Mouse (Mus musculus): ENCODE data around the gene Gosr1. TPM values are rescaled to one million over a fixed set of nuclear protein-coding genes. Genes with fewer than 3 reads are reported as not detected.
"Not testable (repeated sequence)": the region's sequence is repeated elsewhere in the genome, so short reads cannot be mapped to it uniquely, and the experiment has no call there.

Gene Gosr1
- 10 to 100 TPM; 49.2 to 62.6 TPM for polyA plus RNA-seq (2017; shearing (Covaris generic))

- peak; percentile 99 for ATAC-seq
These were observed at the start of gene Gosr1 for GRCm38 (mm10) chr11:76763053-76763740. Gosr1 (minus strand) TSS chr11:76763579.

- ATAC-seq: no peak
These were observed 47.5 kb upstream of the Gosr1 start for GRCm38 (mm10) chr11:76810706-76811495.

GRCm38 (mm10) chr11:76809450-76809849, 46.1 kb upstream of the Gosr1 start:
- ATAC-seq: no peak

GRCm38 (mm10) chr11:76808550-76808949, 45.2 kb upstream of the Gosr1 start:
- no peak for ATAC-seq

DNA sequence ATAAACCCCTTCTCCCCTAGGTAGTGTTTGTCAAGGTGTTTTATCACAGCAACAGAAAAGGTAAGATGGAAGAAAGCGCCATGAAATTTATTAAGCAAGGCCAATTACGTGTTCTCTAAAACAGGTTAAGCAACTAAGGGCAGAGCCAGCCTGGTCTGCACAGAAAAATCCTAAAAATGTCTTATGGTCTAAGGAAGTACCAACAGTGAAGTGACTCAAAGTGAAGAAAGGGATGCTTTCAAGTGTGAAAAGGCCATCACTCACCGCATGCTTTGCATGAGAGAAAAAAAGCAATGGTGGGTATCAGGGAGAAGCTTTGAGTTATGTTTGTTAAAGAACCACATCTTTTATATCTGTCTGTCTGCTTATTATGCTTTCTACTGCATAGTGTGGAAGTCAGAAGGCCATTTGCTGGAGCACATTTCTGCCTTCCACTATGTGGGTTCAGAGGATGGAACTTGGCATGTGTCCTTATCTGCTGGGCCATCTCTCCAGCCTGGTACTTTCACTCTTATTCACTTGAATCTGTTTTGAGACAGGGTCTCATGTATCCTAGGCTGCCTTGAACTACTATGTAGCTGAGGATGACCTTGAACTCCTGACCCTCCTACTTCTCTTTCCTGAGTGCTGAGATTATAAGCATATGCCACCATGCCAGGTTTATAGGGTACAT, 43.8 kb upstream of the Gosr1 start:
- no peak for ATAC-seq

DNA sequence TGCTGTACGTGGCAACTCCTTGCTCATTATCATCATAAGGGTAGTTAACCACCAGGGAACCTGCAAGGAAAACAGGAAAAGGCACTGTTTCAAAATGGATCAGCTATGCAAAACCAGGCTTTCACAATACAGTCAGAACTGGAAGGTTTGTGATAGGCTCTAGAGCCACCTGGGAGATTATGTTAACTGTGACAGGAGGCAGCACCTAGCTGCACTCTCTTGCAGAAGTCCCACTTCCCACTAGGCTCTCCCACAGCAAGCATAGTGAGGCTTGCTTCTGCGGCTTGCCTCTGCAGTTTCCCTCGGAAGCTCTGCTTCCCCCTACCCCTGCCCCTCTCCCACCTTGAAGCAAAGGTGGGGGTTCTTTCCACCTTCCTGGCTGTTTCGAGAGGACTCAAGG, 42.6 kb upstream of the Gosr1 start:
- ATAC-seq: no peak

DNA sequence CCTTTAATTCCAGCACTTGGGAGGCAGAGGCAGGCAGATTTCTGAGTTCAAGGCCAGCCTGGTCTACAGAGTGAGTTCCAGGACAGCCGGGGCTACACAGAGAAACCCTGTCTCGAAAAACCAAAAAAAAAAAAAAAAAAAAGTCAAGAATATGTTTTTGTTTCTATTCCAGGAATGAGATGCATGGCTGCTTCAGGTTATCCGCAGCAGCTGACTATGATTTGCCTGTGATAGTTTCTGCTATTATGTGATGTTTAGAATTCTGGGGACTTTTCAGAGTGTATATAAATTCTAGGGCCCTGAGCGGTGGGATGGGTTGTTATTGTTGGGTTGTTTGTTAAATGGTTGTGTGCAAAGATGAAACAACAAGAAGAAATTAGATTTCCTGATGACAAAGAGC, 41.7 kb upstream of the Gosr1 start:
- not testable (repeated sequence) for ATAC-seq

DNA sequence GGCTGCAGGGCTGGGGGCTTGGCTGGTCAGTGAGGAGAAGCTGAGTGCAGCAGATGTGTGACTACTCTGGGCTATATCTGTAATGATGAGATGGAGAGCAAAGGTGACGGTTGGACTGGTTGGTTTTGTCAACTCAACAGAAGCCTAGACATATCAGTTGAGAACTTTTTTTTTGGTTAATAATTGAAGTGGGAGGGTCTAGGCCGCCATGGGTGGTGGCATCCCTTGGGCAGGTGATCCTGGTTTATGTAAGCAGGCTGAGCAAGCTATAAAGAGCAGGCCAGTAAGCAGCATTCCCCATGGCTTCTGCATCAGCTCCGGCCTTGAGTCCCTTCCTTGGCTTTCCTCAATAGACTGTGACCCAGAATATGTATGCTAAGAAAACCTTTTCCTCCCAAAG, 39.9 kb upstream of the Gosr1 start:
- no peak for ATAC-seq

DNA sequence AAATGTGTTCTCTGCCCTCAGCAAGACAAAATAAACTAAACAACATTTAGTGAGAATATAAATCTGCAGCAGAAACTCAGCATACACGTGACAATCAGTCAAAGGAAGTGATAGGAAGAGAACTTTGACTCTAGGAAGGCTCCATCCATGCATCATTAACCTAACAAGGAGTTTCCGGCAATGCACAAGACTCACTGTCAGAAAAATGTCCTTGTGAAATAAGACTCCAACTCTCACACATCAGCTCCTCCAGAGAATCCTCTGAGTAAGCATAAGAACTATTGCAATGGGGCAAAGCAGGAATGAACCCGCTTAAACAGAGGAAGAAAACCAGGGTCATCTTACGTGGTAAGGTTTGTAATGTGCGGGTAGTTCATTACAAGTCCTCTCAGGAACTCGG, 33.9 kb upstream of the Gosr1 start:
- ATAC-seq: no peak

GRCm38 (mm10) chr11:76795326-76795725, 31.9 kb upstream of the Gosr1 start:
- ATAC-seq: no peak

DNA sequence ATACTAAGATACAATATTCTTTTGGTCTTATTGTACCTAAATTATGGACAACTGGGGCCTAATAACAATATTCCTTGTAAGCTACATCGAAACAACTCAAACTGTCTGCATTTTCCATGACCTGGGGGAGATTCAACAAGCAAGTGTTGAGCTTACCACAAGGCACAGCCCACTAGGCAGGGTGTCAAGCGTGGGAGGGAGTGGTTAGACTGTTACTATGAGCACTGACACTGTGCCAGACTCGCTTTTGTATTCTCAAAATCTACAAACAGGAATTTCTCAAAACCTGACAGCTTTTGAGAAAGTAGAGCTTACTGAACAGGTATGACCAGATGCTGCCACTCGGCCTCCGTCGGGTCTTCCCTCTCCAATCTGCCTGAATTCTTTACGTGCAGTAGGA, 28.0 kb upstream of the Gosr1 start:
- ATAC-seq: no peak

DNA sequence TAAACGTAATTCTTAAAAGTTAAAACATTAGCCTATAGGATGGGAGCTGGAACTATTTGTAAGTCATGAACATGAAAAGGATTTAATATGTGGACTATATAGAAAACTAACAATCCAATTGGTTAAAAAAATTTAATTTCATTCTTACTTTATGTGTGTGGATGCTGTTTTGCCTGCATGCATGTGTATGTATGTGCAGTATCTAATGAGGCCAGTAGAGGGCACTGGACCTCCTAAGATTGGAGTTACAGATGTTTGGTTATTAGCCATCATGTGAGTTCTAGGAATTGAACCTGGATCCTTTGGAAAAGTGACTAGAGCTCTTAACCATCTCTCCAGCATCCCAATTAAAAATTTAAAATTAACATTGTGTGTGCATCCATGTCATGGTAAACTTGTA, 25.9 kb upstream of the Gosr1 start:
- peak; percentile 49 for ATAC-seq

- no peak for ATAC-seq
These were observed 12.2 kb upstream of the Gosr1 start for GRCm38 (mm10) chr11:76775533-76775932.

DNA sequence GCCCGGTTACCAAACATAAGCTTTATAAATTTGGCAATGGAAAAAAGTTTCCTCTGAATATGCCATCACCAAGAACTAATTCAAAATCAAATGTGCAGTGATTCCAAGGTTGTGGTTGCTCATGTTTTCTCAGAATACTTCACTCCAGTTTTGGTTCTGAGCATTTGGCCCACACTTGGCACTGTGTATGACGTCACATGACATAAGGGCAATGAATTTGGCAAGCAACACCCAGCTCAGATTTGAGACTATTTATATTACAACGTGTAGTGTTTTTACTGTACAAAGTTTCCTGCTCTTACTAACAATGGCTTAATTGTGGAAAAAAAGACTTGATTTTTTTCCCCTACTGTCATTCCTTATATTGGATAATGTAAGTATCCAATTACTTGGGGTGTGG, 10.4 kb upstream of the Gosr1 start:
- ATAC-seq: no peak

DNA sequence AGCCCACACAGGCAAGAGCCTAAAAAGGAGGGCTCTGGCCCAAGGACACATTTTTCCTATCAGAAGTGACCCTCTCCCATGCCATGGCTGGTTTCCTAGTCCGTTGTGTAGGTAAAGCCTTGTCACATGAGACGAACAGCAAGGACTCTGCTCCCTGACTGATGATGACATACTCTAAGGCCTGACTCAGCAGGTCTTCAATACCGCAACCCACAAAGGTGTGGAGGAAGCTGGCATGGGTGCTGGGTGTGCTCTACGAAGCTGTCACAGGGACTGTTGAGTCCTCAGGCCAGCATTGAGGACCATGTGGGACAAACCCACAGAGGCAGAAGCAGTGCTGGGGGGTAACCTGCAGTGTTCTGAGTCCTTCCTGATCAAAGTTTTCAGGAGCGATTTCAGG, 7.2 kb upstream of the Gosr1 start:
- ATAC-seq: no peak

DNA sequence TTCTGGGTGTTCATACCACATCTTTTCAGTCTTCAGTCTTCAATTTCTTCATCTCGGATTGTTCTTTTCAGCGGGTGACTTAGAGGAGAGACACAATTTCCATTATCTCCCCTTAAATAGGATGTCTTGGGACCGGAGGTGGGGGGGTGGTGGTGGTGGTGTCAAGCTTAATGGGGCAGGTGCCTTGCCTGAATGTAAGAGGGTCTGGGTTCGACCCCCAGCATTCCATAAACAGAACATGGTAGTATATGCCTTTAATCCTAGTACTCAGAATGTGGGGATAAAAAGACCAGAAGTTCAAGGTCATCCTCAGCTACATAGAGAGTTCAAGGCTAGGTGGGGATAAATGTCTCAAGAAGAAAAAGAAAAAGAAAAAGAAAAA, 353 bp upstream of the Gosr1 start:
- no peak for ATAC-seq

- ATAC-seq: no peak
These were observed 11.1 kb downstream of the Gosr1 start for GRCm38 (mm10) chr11:76752276-76752675.

- no peak for ATAC-seq
These were observed 14.6 kb downstream of the Gosr1 start for GRCm38 (mm10) chr11:76748819-76749218.

DNA sequence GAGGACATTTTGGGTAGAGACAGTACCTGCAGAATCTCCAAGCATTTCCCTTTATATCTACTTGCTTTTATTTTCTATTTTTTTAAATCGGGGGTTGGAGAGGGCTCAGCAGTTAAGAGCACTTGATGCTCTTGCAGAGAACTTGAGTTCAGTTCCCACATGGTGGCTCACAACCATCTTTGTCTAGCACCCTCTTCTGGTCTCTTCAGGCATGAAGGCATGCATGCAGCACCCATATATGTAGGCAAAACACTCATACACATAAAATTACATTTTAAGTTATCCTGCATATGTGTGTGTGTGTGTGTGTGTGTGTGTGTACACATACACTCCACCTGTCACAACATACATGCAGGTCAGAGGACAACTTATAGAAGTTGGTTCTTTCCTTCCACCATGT, 17.5 kb downstream of the Gosr1 start:
- no peak for ATAC-seq

DNA sequence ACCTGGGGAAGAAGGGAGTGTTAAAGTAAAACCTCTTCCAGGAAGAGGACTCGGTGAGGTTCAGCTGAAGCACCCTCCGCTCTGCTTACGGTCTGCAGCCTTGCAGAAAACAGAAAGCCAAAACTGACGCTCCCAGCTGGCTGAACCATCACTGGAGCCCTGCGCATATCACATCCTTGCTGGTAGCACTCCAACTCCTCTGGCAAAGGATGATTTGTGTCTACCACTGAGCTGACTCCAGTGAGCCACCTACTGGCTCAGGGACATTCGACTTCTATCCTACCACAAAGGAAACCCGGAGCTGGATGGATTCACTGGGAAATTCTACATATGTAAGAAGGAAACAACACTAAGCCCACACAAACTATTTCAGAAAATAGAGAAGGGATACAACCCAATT, 18.8 kb downstream of the Gosr1 start:
- no peak for ATAC-seq

- no peak for ATAC-seq
These were observed 20.9 kb downstream of the Gosr1 start for GRCm38 (mm10) chr11:76742511-76742910.

- ATAC-seq: peak; percentile 23
These were observed 24.3 kb downstream of the Gosr1 start for GRCm38 (mm10) chr11:76739125-76739524.

GRCm38 (mm10) chr11:76735753-76736324, 27.5 kb downstream of the Gosr1 start:
- ATAC-seq: peak; percentile 19

Data from CD4-positive, CD25-positive, alpha-beta regulatory T cell, adult 4 months (primary cell).